Mouse (Mus musculus): ENCODE measurements around the gene Slc22a12.

Gene Slc22a12

DNA sequence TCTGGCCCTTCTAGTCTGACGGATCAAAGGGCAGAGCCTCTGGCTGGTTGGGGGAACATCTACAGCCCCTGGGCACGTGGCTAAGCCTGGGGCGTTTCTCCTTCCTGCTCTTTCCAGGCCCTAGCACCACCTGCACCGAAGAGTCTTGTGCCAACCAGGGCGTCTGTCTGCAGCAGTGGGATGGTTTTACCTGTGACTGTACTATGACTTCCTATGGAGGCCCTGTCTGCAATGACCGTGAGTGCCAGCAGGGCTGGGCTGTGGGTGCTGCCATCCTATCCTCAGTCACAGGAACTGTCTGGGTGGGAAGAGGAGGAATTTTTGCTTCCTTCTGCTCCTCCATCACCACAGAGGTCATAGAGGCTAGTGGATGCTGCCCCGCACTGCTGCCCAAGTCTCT, 49.6 kb downstream of the Slc22a12 start:
- DNase-seq (ENCODE audit: low read depth), result no peak

DNA sequence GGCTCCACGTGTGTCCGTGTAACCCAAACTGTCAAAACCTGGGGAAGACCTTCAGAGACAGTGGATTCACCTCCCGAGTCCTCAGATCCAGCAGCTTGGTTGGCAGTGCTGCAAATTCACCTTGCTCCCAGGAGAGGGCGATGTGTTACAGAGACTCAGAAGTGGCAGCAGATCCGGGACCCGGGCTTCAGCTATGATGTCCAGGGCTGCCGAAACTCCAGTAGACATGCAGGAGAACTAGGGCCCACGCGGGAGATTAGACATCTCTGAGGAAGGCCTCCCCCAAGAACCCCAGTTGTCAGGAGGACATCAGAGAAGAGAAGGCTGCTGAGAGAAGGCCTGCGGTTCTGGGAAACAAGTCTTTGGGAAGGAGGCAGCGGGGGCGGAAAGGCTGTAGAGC, 50.7 kb downstream of the Slc22a12 start:
- peak; percentile 34 for DNase-seq (ENCODE audit: low read depth)

GRCm38 (mm10) chr19:6491538-6491937, 51.3 kb downstream of the Slc22a12 start:
- DNase-seq (ENCODE audit: low read depth), result no peak

DNA sequence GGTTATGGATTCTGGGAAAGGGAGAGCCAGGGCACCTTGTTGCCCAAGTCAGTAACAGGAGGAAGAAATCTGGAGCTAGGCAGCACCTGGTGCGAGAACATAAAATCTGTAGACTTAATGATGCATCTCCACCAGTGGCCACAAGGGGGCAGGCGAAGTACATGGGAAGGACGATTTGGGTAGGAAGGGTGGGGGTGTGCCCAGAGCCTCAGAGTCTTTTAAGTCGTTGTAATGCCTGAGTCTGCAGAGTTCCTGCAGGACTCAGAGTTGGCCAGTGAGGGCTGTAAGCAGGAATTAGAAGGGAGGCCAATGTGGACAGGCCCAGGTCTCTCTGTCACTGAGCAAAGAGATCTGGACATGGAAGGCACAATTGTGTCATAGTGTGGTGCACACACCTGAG, 53.8 kb downstream of the Slc22a12 start:
- DNase-seq (ENCODE audit: low read depth), result peak; percentile 86

Measured in naive thymus-derived CD4-positive, alpha-beta T cell, adult 2 months (primary cell).